ENCODE assay signal across 19 mouse cellular contexts in genomic region chr10:43993198-43993597, GRCm38 (mm10).
DNase-seq lines count a peak whose midpoint lies in the region; ATAC-seq lines count a peak whose summit lies in the region.
"Had no signal": no experiment of that assay in that cellular context is flagged by ENCODE, and none has a peak within 500 bp of the region (broad histone marks: within the 10 kb centered on the region; RNA-seq: fewer than 3 reads in every experiment).

No protein-coding gene starts in this region.

- H3K4me3 ChIP-seq in forebrain, embryonic 13.5 days, result no peak overlapping the region
- H3K4me3 ChIP-seq in forebrain, embryonic 12.5 days (replicated peaks), result no peak overlapping the region
- H3K4me3 ChIP-seq in hindbrain, embryonic 16.5 days (ENCODE audit: low read length), result no peak overlapping the region
- no peak overlapping the region for H3K4me3 ChIP-seq in hindbrain, embryonic 11.5 days (ENCODE audit: low read depth, low read length)
- H3K4me3 ChIP-seq: embryonic facial prominence, embryonic 12.5 days; heart, embryonic 13.5 days; hindbrain, embryonic 12.5 days; limb, embryonic 13.5 days; megakaryocyte, embryonic 14.5 days had no signal

- WGBS in forebrain, embryonic 13.5 days, result 7% methylated on average over 6 of the region's 6 CpGs
- 11% methylated on average over 6 of the region's 6 CpGs for WGBS in forebrain, embryonic 12.5 days
- 5% methylated on average over 6 of the region's 6 CpGs for WGBS in hindbrain, embryonic 16.5 days
- 24% methylated on average over 6 of the region's 6 CpGs for WGBS in hindbrain, embryonic 11.5 days

- no peak overlapping the region for H3K4me2 ChIP-seq in forebrain, embryonic 13.5 days
- no peak overlapping the region for H3K4me2 ChIP-seq in forebrain, embryonic 12.5 days
- H3K4me2 ChIP-seq in hindbrain, embryonic 16.5 days (ENCODE audit: low read length), result no peak overlapping the region
- H3K4me2 ChIP-seq in hindbrain, embryonic 11.5 days (replicated peaks; ENCODE audit: low read depth, low read length), result no peak overlapping the region
- H3K4me2 ChIP-seq: embryonic facial prominence, embryonic 12.5 days; heart, embryonic 13.5 days; hindbrain, embryonic 12.5 days; limb, embryonic 13.5 days had no signal

- DNase-seq in hindbrain, embryonic 11.5 days (ENCODE audit: low spot score), result no peak
- peak; percentile 52 for DNase-seq in Muller cell, postnatal 12 days (ENCODE audit: inconsistent ontology term)
- DNase-seq in brain, adult 2 months (ENCODE audit: low read depth, low spot score), result peak; percentile 7
- no peak for DNase-seq in right cerebral cortex, postnatal 25 days
- DNase-seq: cerebellum, adult 18-20 months; kidney, adult 11 months; kidney, postnatal 14 days; lung, postnatal 14 days; thymus, postnatal 4 days had no signal

- H3K9ac ChIP-seq in forebrain, embryonic 13.5 days, result no peak overlapping the region
- H3K9ac ChIP-seq in forebrain, embryonic 12.5 days, result no peak overlapping the region
- H3K9ac ChIP-seq in hindbrain, embryonic 16.5 days (ENCODE audit: low read depth, low read length), result no peak overlapping the region
- no peak overlapping the region for H3K9ac ChIP-seq in hindbrain, embryonic 11.5 days (ENCODE audit: low read depth, low read length)
- H3K9ac ChIP-seq: embryonic facial prominence, embryonic 12.5 days; heart, embryonic 13.5 days; hindbrain, embryonic 12.5 days; limb, embryonic 13.5 days; liver, embryonic 14.5 days had no signal

- 0 out of 2 replicates have a peak, but pooled peaks cover 4% of the 10 kb centered on the region for H3K27me3 ChIP-seq in forebrain, embryonic 13.5 days
- no peaks in the 10 kb centered on the region; the same call in 1 of the 2 replicates for H3K27me3 ChIP-seq in forebrain, embryonic 12.5 days
- H3K27me3 ChIP-seq in hindbrain, embryonic 16.5 days (replicated peaks; ENCODE audit: control insufficient read depth, insufficient read depth, low read length), result no peaks in the 10 kb centered on the region
- H3K27me3 ChIP-seq in hindbrain, embryonic 11.5 days (ENCODE audit: control insufficient read depth, insufficient read depth, low read length), result no peaks in the 10 kb centered on the region
- H3K27me3 ChIP-seq: embryonic facial prominence, embryonic 12.5 days; hindbrain, embryonic 12.5 days had no signal

- peak; percentile 50; the same call in 1 of the 2 replicates for ATAC-seq in forebrain, embryonic 13.5 days
- no peak for ATAC-seq in forebrain, embryonic 12.5 days (ENCODE audit: low FRiP score)
- ATAC-seq in hindbrain, embryonic 16.5 days, result 0 out of 2 replicates have a peak, but pooled peaks have one; percentile 50
- ATAC-seq in hindbrain, embryonic 11.5 days (ENCODE audit: low FRiP score), result no peak
- ATAC-seq in inflammation-experienced regulatory T-cells, adult 6 months, result no peak

- no peak overlapping the region for H3K27ac ChIP-seq in forebrain, embryonic 13.5 days
- H3K27ac ChIP-seq in forebrain, embryonic 12.5 days, result no peak overlapping the region
- H3K27ac ChIP-seq in hindbrain, embryonic 16.5 days (ENCODE audit: low read depth, low read length), result no peak overlapping the region
- H3K27ac ChIP-seq in hindbrain, embryonic 11.5 days (ENCODE audit: low read depth, low read length), result no peak overlapping the region
- H3K27ac ChIP-seq: embryonic facial prominence, embryonic 12.5 days; heart, embryonic 13.5 days; hindbrain, embryonic 12.5 days; limb, embryonic 13.5 days; liver, embryonic 14.5 days had no signal

- no peaks in the 10 kb centered on the region for H3K9me3 ChIP-seq in forebrain, embryonic 13.5 days (replicated peaks)
- no peaks in the 10 kb centered on the region for H3K9me3 ChIP-seq in forebrain, embryonic 12.5 days
- H3K9me3 ChIP-seq in hindbrain, embryonic 16.5 days (ENCODE audit: control insufficient read depth, low read length), result no peaks in the 10 kb centered on the region
- H3K9me3 ChIP-seq in hindbrain, embryonic 11.5 days (ENCODE audit: control insufficient read depth, low read length), result no peaks in the 10 kb centered on the region
- H3K9me3 ChIP-seq: embryonic facial prominence, embryonic 12.5 days; heart, embryonic 13.5 days; hindbrain, embryonic 12.5 days; limb, embryonic 13.5 days had no signal

- H3K4me1 ChIP-seq in forebrain, embryonic 13.5 days, result peaks cover 4% of the 10 kb centered on the region; the same call in 1 of the 2 replicates
- peaks cover 5% of the 10 kb centered on the region; the same call in 1 of the 2 replicates for H3K4me1 ChIP-seq in forebrain, embryonic 12.5 days
- no peaks in the 10 kb centered on the region for H3K4me1 ChIP-seq in hindbrain, embryonic 16.5 days (ENCODE audit: control insufficient read depth, insufficient read depth, low read depth, low read length)
- H3K4me1 ChIP-seq in hindbrain, embryonic 11.5 days (replicated peaks; ENCODE audit: control insufficient read depth, insufficient read depth, low read length), result no peaks in the 10 kb centered on the region
- H3K4me1 ChIP-seq: embryonic facial prominence, embryonic 12.5 days; hindbrain, embryonic 12.5 days; limb, embryonic 13.5 days had no signal

- H3K36me3 ChIP-seq in forebrain, embryonic 13.5 days (ENCODE audit: poor library complexity, severe bottlenecking), result no peaks in the 10 kb centered on the region
- H3K36me3 ChIP-seq in forebrain, embryonic 12.5 days (replicated peaks), result no peaks in the 10 kb centered on the region
- no peaks in the 10 kb centered on the region for H3K36me3 ChIP-seq in hindbrain, embryonic 16.5 days (ENCODE audit: control insufficient read depth, insufficient read depth, low read length)
- no peaks in the 10 kb centered on the region for H3K36me3 ChIP-seq in hindbrain, embryonic 11.5 days (ENCODE audit: control insufficient read depth, insufficient read depth, low read length)
- H3K36me3 ChIP-seq: embryonic facial prominence, embryonic 12.5 days; heart, embryonic 13.5 days; hindbrain, embryonic 12.5 days; limb, embryonic 13.5 days had no signal

Comparison
In these comparisons a context has a peak if more than half of its experiments do, and no peak if none do; other contexts are left out.
1. ATAC-seq: peak in forebrain, embryonic 13.5 days (single experiment) and hindbrain, embryonic 16.5 days (single experiment); none in forebrain, embryonic 12.5 days (single experiment), hindbrain, embryonic 11.5 days (single experiment) and inflammation-experienced regulatory T-cells, adult 6 months (single experiment).
2. DNase-seq: peak in Muller cell, postnatal 12 days (single experiment) and brain, adult 2 months (single experiment); none in hindbrain, embryonic 11.5 days (single experiment) and right cerebral cortex, postnatal 25 days (single experiment).